Mouse (Mus musculus): Measurements from ENCODE around the gene Arhgdig.
"Not testable (repeated sequence)": the region's sequence is repeated elsewhere in the genome, so short reads cannot be mapped to it uniquely, and the experiment has no call there.

The Arhgdig gene

GRCm38 (mm10) chr17:26204766-26205165 is 2.8 kb downstream of the Arhgdig start:
- DNase-seq (ENCODE audit: low read depth, low spot score): no peak

DNA sequence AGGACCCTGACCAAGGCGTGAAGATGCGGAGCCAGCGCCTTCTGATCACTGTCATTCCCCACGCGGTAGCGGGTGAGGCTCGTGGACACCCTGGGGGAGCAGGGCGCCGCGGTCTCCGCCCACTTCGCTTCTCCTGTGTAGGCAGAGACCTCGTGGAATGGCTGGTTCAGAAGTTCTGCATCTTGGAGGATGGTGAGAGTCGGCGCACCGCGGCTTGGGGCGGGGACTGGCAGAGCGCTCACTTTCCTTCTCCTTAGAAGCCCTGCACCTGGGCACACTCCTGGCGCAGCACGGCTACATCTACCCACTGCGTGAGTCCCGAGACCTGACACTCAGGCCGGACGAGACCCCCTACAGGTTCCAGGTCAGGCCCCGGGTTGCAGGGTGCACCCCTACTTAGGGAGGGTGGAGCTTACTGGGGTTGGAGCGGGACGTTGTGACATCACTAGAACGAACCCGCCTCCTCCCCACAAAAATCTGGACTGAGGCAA is 4.2 kb downstream of the Arhgdig start:
- DNase-seq (ENCODE audit: low read depth, low spot score): peak; percentile 58

DNA sequence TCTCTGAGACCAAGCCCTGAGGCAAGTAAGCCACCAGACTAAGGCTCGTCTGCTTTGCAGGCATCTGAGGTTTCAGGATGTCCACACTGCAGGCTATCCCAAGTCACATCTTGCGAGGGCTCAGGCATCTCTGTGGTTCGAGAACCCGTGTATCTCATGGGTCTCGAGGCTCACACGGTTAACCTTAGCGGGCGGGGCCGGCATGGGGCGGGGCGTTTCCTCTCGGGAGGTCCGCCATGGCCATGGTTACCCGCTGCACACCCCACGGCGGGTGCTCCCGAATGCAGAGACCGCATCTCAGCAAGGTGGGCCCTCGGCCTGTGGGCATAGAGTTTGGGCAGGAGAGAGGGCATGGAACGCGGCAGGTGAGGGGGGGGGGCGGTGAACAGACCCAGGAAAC is 4.8 kb downstream of the Arhgdig start, which contains the start of gene Rgs11:
TSS of gene Rgs11 (plus strand) at position 215 of the 400 bp plus-strand sequence.
- DNase-seq (ENCODE audit: low read depth, low spot score): no peak

- no peak for DNase-seq (ENCODE audit: low read depth, low spot score)
Observed at GRCm38 (mm10) chr17:26201998-26202397, 5.6 kb downstream of the Arhgdig start.

DNA sequence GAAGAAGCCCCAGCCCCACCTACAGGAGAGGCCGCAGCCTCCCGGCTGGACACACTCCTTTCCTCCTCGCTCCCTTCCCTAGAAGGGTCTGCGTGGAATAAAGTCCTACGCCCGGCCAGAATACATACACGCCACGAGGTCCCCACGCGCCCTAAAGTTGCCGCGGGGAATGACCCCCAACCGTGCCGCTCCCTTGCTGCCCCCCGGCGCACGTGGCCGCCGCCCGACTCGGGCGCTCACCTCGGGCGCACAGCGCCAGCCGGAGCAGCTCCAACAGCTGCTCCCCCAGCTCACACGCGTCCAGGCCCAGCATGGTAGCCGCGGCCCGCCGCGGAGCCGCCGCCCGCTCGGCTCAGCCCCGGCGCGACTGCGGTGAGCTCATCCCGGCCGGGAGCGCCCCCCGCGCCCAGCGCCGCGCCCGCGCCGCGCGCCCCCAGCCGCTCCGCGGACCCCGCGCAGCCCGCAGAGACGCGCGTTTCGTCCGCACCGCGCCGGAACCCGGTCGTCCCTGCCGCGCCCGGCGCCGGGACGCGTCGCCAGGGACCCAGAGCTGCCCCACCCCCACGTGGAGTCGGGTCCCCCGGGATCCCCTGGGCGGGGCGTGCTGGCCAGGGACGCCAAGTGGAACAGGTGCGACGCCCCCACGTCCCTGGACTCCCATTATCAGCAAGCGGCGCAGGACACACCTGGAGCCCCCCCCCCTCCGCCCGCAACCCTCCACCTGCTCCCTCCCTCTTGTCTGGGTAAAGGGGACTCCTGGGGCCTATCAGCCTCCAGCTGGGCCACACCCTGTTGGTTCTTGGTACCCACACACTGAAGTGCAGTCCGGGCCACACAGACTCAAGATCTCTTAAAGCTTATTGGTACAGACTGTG is 6.5 kb downstream of the Arhgdig start:
- DNase-seq (ENCODE audit: low read depth, low spot score): peak; percentile 58

DNA sequence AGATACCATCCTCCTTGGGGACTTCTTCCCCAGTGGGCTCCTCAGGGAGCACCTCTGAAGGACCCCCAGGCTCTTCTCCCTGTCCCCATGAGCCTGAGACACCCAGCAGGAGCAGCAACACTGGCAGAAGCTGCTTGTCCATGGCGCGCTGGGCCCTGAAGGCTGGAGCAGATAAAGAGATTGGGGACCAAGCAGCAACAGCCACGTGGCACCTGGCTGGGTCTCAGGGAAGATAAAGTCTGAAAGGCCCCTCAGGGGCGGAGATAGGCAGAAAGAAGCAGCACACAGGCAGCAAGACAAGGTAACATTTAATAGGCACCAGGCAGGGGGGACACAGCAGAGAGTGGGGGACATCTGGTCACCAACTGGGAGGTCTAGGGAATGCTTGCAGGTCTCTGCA is 8.7 kb downstream of the Arhgdig start, which contains the start of gene Pdia2:
TSS of gene Pdia2 (minus strand) at position 196 of the 400 bp plus-strand sequence.
- DNase-seq (ENCODE audit: low read depth, low spot score): no peak

DNA sequence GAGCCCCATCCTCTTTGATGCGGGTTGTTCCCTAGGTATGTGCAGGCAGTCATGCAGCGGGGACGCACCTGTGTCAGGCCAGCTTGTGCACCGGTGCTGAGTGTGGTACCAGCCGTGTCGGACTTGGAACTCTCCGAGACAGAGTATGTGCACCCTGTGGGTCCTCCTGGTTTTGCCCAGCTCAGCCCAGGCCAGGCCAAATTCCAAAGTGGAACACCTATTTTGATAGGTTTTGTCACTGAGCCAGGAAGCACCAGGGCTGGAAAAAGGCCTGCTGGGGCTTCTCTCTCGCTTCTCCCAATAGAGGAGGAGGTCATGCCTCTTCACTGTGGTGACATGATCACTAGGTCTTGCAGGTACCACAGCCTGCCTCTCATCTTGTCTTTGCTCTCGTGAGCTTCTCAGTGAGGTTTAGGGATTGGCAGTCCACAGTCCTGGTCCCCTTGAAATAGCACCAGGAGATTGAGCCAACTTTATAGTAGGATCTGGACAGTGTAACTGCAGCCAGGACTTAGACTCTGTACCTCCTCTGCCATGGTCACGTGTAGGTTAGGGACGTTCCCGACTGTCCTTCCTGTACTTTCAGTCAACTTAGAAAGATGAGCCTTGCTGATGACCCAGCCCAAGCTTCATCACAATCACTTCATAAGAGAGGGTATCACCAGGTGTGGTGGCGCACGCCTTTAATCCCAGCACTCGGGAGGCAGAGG is 14.9 kb downstream of the Arhgdig start:
- no peak for DNase-seq (ENCODE audit: low read depth, low spot score)

DNA sequence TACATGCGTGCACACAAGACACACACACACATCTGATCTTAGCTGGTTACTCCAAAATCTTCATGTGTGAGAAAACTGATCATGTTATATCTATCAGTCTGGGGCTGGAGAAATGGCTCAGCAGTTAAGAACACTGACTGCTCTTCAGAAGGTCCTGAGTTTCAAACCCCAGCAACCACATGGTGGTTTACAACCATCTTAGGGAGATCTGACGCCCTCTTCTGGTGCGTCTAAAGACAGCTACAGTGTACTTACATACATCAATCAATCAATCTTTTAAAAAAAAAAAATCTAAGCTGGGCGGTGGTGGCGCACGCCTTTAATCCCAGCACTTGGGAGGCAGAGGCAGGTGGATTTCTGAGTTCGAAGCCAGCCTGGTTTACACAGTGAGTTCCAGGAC is 16.1 kb downstream of the Arhgdig start:
- DNase-seq (ENCODE audit: low read depth, low spot score): peak; percentile 48

GRCm38 (mm10) chr17:26188091-26188805 is 19.3 kb downstream of the Arhgdig start:
- no peak for DNase-seq (ENCODE audit: low read depth, low spot score)

DNA sequence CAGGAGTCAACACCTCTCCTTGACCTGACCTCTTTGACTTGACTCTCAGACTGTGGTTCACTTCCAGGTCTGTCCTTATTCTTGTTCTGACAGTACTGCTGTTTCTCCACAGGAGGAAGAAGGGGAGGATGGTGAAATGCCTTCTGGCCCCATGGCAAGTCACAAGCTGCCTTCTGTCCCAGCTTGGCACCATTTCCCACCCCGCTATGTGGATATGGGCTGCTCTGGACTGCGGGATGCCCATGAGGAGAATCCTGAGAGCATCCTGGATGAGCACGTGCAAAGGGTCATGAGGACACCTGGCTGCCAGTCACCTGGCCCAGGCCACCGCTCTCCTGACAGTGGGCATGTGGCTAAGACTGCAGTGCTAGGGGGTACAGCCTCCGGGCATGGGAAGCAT is 20.0 kb downstream of the Arhgdig start:
- DNase-seq (ENCODE audit: low read depth, low spot score): no peak

- DNase-seq (ENCODE audit: low read depth, low spot score): no peak
Observed at GRCm38 (mm10) chr17:26181179-26181578, 26.4 kb downstream of the Arhgdig start.

GRCm38 (mm10) chr17:26178611-26179010 is 29.0 kb downstream of the Arhgdig start:
- peak; percentile 84 for DNase-seq (ENCODE audit: low read depth, low spot score)

- DNase-seq (ENCODE audit: low read depth, low spot score): not testable (repeated sequence)
Observed at GRCm38 (mm10) chr17:26175248-26175647, 32.3 kb downstream of the Arhgdig start.

- no peak for DNase-seq (ENCODE audit: low read depth, low spot score)
Observed at GRCm38 (mm10) chr17:26168039-26168438, 39.5 kb downstream of the Arhgdig start.

DNA sequence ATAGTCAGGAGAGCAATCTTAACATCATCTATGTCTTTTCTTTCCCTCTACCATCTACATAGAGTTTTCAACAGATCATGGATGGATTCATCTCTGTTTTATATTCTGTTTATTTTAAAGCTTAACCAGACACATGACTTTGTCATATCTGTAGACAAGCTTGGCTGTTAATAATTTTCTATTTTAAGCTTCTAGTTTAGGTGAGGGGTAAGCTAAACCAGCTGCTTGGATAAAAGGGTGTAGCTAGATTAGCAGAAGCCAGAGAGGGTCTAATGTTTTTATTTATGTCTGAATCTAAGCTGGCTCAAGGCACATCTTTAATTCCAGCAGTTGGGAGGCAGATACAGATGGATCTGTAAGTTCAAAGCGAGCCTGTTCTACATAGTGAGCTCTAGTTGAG is 44.9 kb downstream of the Arhgdig start:
- no peak for DNase-seq (ENCODE audit: low read depth, low spot score)

GRCm38 (mm10) chr17:26151886-26152630 is 55.5 kb downstream of the Arhgdig start:
- no peak for DNase-seq (ENCODE audit: low read depth, low spot score)

Measured in R1 (cell line).